24 mouse cellular contexts compared by ENCODE assay signal in the genomic region with DNA sequence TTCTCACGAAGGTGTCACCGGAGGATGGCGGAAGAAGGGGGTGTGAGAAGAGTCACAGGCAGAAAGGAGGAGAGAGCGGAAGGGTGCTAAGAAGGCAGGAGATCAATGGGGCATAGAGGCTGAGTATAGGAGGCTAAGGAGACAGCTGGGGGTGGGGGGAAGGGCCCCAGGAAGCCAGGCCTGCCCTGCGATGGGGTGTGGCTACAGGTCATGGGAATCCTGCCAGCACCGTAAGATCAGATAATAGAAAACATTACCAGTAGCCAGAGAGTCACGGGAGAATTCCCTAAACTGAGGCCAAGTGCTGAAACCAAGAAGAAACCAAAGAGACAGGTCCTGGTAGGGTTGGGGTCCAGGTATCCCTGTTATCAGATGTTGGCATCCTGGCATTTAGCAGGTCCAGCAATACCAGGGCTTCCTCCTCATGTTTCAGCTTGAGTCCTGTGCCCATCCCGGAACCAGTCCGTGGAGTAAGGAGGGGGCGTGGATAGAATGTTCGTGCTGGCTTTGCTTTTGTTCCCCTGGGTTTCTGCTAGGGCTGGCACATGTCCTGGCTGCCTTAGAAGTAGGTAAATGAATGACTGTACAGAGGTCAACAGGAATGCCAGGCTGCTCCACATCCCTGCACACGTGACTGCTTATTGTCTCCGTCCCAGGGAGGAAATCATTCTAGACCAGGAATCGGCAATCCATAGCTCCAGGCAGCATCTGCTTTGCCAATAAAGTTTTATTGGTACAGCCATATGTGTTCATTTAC. TPM values are rescaled to one million over a fixed set of nuclear protein-coding genes. Genes with fewer than 3 reads are reported as not detected.
DNase-seq lines count a peak whose midpoint lies in the region; ATAC-seq and TF ChIP-seq lines count a peak whose summit lies in the region.
"Had no signal": no experiment of that assay in that cellular context is flagged by ENCODE, and none has a peak within 500 bp of the region (broad histone marks: within the 10 kb centered on the region; RNA-seq: fewer than 3 reads in every experiment).

No protein-coding gene starts in this region.

- no peak overlapping the region for H3K4me2 ChIP-seq in midbrain, embryonic 13.5 days (replicated peaks)
- H3K4me2 ChIP-seq: forebrain, embryonic 15.5 days; heart, embryonic 15.5 days; hindbrain, embryonic 12.5 days; liver, embryonic 11.5 days; midbrain, embryonic 15.5 days had no signal

- WGBS in lung, adult 2 months, result 53% methylated on average over 14 of the region's 14 CpGs
- WGBS in midbrain, embryonic 13.5 days, result 95% methylated on average over 14 of the region's 14 CpGs

- no peaks in the 10 kb centered on the region for H3K27me3 ChIP-seq in midbrain, embryonic 13.5 days
- H3K27me3 ChIP-seq: forebrain, embryonic 15.5 days; heart, embryonic 15.5 days; hindbrain, embryonic 12.5 days; midbrain, embryonic 15.5 days had no signal

- no peak overlapping the region for H3K27ac ChIP-seq in midbrain, embryonic 13.5 days
- H3K27ac ChIP-seq: forebrain, embryonic 15.5 days; heart, embryonic 15.5 days; hindbrain, embryonic 12.5 days; macrophage; midbrain, embryonic 15.5 days had no signal

- no peak for TF ChIP-seq CTCF in lung, adult 2 months (IDR thresholded peaks at IDR 0.05; ENCODE audit: insufficient read depth, low read length)

- ATAC-seq in midbrain, embryonic 13.5 days, result no peak
- ATAC-seq: activated CD4-positive, CD25-positive, alpha-beta regulatory T cell, adult 4 months; forebrain, embryonic 15.5 days; midbrain, embryonic 15.5 days had no signal

- H3K9ac ChIP-seq in midbrain, embryonic 13.5 days (replicated peaks), result no peak overlapping the region
- H3K9ac ChIP-seq: forebrain, embryonic 15.5 days; heart, embryonic 15.5 days; hindbrain, embryonic 12.5 days; midbrain, embryonic 15.5 days had no signal

- no peak for TF ChIP-seq POLR2A in lung, adult 2 months (IDR thresholded peaks at IDR 0.05; ENCODE audit: borderline replicate concordance, extremely low read depth, low read depth, low read length)

- peaks cover 56% of the 10 kb centered on the region for H3K36me3 ChIP-seq in midbrain, embryonic 13.5 days

- no peaks in the 10 kb centered on the region for H3K9me3 ChIP-seq in midbrain, embryonic 13.5 days
- H3K9me3 ChIP-seq: forebrain, embryonic 15.5 days; heart, embryonic 15.5 days; hindbrain, embryonic 12.5 days; midbrain, embryonic 15.5 days had no signal

- peak; percentile 58 for DNase-seq in adrenal gland, postnatal 10 days
- no peak for DNase-seq in adrenal gland, postnatal 4 days (ENCODE audit: low spot score in 2 of 2)
- DNase-seq in lung, adult 2 months, result peak; percentile 21
- DNase-seq in lung, postnatal 10 days, result no peak
- DNase-seq in kidney, postnatal 36 days, result peak; percentile 75 to 87
- no peak for DNase-seq in right cerebral cortex, postnatal 10 days (ENCODE audit: low spot score in 2 of 2)
- DNase-seq in layer of hippocampus, postnatal 25 days (ENCODE audit: extremely low spot score in 1 of 2, low spot score in 1 of 2), result no peak
- DNase-seq: cerebellum, adult 2 months; heart, adult 11 months; thymus, adult 2 months had no signal

- H3K4me1 ChIP-seq in lung, adult 2 months (ENCODE audit: control insufficient read depth, insufficient read depth, low read length), result no peaks in the 10 kb centered on the region
- no peaks in the 10 kb centered on the region for H3K4me1 ChIP-seq in midbrain, embryonic 13.5 days (replicated peaks)
- H3K4me1 ChIP-seq: forebrain, embryonic 15.5 days; hindbrain, embryonic 12.5 days; midbrain, embryonic 15.5 days had no signal

- no peak overlapping the region for H3K4me3 ChIP-seq in lung, adult 2 months (replicated peaks; ENCODE audit: extremely low read depth, low read depth, low read length)
- H3K4me3 ChIP-seq in midbrain, embryonic 13.5 days (replicated peaks), result no peak overlapping the region
- H3K4me3 ChIP-seq: forebrain, embryonic 15.5 days; heart, embryonic 15.5 days; hindbrain, embryonic 12.5 days; midbrain, embryonic 15.5 days had no signal

RNA-seq across cellular contexts. Expression of gene Vsig10l, which starts 9.2 kb away (rescaled TPM):
- 1 to 10 TPM; 4.7 to 5.4 TPM for total RNA-seq in adrenal gland, postnatal 10 days (2021)
- total RNA-seq in adrenal gland, postnatal 4 days (2021), result 1 to 10 TPM; 7.0 to 7.2 TPM
- 6.6 and 14.2 TPM in 2 replicates for polyA plus RNA-seq in lung, adult 2 months (2012; rRNA removed)
- total RNA-seq in layer of hippocampus, postnatal 25 days (2021), result 1 to 10 TPM; 1.8 to 1.9 TPM
- polyA plus RNA-seq in midbrain, embryonic 13.5 days (2015; fragmentation: Nextera tagmentation; extraction: Ambion mirVana), result 7.8 and 10.3 TPM in 2 replicates

RNA-seq across cellular contexts. Expression of gene Gm45233, which starts 9.8 kb away (rescaled TPM):
- total RNA-seq in adrenal gland, postnatal 10 days (2021), result 1 to 10 TPM in 1 of 2 experiments, under 1 TPM in 1; 0.69 to 1.1 TPM
- 1 to 10 TPM; 2.1 to 2.7 TPM for total RNA-seq in adrenal gland, postnatal 4 days (2021)
- polyA plus RNA-seq in lung, adult 2 months (2012; rRNA removed), result 1.2 and 1.5 TPM in 2 replicates
- total RNA-seq in layer of hippocampus, postnatal 25 days (2021), result 1 to 10 TPM in 1 of 2 experiments, not detected in 1; 1.6 TPM
- 0.48 TPM in 1 of 2 replicates, not detected in the other for polyA plus RNA-seq in midbrain, embryonic 13.5 days (2015; fragmentation: Nextera tagmentation; extraction: Ambion mirVana)
- polyA plus RNA-seq: activated CD4-positive, CD25-positive, alpha-beta regulatory T cell, adult 4 months; forebrain, embryonic 15.5 days; macrophage; midbrain, embryonic 15.5 days; neural tube, embryonic 11.5 days had no signal

RNA-seq across cellular contexts. Expression of gene Etfb, which starts 9.9 kb away (rescaled TPM):
- 1,000 to 10,000 TPM; 1,536 to 1,703 TPM for total RNA-seq in adrenal gland, postnatal 10 days (2021)
- 100 to 1,000 TPM; 378 to 458 TPM for total RNA-seq in adrenal gland, postnatal 4 days (2021)
- polyA plus RNA-seq in lung, adult 2 months (2012; rRNA removed), result 71.4 and 105 TPM in 2 replicates
- total RNA-seq in layer of hippocampus, postnatal 25 days (2021), result 10 to 100 TPM; 58.8 to 77.2 TPM
- polyA plus RNA-seq in midbrain, embryonic 13.5 days (2015; fragmentation: Nextera tagmentation; extraction: Ambion mirVana), result 142 TPM in 2 replicates

RNA-seq across cellular contexts. Expression of gene Cldnd2, which starts 13.2 kb away (rescaled TPM):
- total RNA-seq in adrenal gland, postnatal 10 days (2021), result not detected
- total RNA-seq in adrenal gland, postnatal 4 days (2021), result not detected
- not detected in 2 replicates for polyA plus RNA-seq in lung, adult 2 months (2012; rRNA removed)
- total RNA-seq in layer of hippocampus, postnatal 25 days (2021), result not detected
- polyA plus RNA-seq in midbrain, embryonic 13.5 days (2015; fragmentation: Nextera tagmentation; extraction: Ambion mirVana), result not detected in 2 replicates
- total RNA-seq: gastrocnemius, adult 18-20 months; layer of hippocampus, postnatal 14 days; left cerebral cortex, postnatal 36 days had no signal
- polyA plus RNA-seq: cerebellum, adult 2 months; cortical plate, adult 2 months; forebrain, embryonic 15.5 days; heart, embryonic 15.5 days; hindbrain, embryonic 12.5 days; intestine, embryonic 14.5 days; liver, embryonic 11.5 days; macrophage; midbrain, embryonic 15.5 days; neural tube, embryonic 11.5 days; thymus, adult 2 months had no signal

RNA-seq across cellular contexts. Expression of gene Nkg7, which starts 16.9 kb away (rescaled TPM):
- total RNA-seq in adrenal gland, postnatal 10 days (2021), result 1 to 10 TPM; 1.3 to 2.1 TPM
- under 1 TPM in 1 of 2 experiments, not detected in 1; 0.68 TPM for total RNA-seq in adrenal gland, postnatal 4 days (2021)
- polyA plus RNA-seq in lung, adult 2 months (2012; rRNA removed), result 17.3 and 19.7 TPM in 2 replicates
- total RNA-seq in layer of hippocampus, postnatal 25 days (2021), result not detected
- not detected in 2 replicates for polyA plus RNA-seq in midbrain, embryonic 13.5 days (2015; fragmentation: Nextera tagmentation; extraction: Ambion mirVana)
- total RNA-seq: gastrocnemius, adult 18-20 months; layer of hippocampus, postnatal 14 days; left cerebral cortex, postnatal 36 days had no signal
- polyA plus RNA-seq: cortical plate, adult 2 months; forebrain, embryonic 15.5 days; hindbrain, embryonic 12.5 days; neural tube, embryonic 11.5 days had no signal

Comparison
In these comparisons a context has a peak if more than half of its experiments do, and no peak if none do; other contexts are left out.
1. DNase-seq: peak in adrenal gland, postnatal 10 days (single experiment), lung, adult 2 months (single experiment) and kidney, postnatal 36 days (2 of 2); none in adrenal gland, postnatal 4 days (0 of 2), lung, postnatal 10 days (single experiment), right cerebral cortex, postnatal 10 days (0 of 2) and layer of hippocampus, postnatal 25 days (0 of 2).
2. RNA of gene Etfb, which starts 9.9 kb away (total RNA-seq): 1,536 to 1,703 TPM in adrenal gland, postnatal 10 days and 378 to 458 TPM in adrenal gland, postnatal 4 days; 58.8 to 77.2 TPM in layer of hippocampus, postnatal 25 days; every median in the first group is over 4 times any median in the second.